Mouse (Mus musculus): ENCODE measurements around the gene B4galnt4.

B4galnt4 gene

DNA sequence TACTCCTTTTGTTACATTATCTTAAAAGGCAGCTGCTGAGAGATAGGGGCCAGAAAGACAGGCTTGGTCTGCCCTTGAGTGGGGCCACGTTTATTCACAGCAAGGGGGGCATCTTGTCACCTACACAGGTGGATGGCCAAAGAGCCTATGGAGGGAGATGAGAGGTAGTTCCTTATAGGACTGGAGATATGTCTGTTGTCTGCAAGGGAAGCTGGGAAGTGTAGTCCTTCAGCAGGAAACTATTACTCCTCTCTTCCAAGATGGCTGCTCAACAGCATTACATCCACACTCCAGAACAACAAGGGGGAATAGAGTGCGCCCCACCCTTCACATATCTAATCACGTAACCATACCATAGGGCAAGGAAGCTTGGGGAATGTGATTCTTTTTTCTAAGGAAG, 58.6 kb downstream of the B4galnt4 start:
- in situ Hi-C loops (cut with MboI, MseI): no loop called here

DNA sequence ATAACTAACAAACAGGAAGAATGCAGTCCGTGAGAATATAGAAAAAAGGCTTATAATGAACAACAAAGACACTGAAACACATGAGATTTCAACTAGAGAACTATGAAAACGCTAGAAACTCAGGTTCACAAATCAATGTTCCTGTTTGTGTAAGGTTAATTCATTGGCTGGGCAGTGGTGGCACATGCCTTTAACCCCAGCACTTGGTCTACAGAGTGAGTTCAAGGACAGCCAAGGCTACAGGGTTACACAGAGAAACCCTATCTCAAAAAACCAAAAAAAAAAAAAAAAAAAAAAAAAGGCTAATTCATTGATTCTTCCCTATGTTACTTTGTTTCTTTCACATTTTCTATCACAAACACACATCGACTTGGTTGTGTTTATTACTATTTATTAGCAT, 59.7 kb downstream of the B4galnt4 start:
- in situ Hi-C loops (cut with MboI, MseI): no loop called here

DNA sequence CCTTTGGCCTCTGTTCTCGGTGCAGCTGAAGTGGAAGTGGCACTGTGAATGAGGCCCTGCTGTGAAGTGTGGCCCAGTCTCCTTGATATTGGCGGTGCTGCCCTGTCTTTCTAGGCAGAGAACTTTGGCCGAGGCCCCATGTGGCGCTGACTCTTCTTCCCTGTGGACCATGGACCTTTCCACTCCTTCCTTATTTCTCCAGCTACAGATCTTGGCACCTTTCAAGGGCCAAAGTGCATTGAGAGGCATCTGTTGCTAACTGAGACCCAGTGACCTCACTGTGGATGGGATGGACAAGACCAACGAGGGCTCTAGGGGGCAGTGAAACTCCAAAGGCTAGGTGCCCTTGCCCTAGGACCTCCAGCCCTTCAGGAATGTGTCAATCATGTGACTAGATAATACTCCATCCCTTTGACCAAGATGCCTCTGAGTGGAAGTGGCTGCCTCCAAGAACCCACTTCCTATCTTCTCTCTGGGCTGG, 60.2 kb downstream of the B4galnt4 start:
- in situ Hi-C loops (cut with MboI, MseI): no loop called here

Data from regulatory T cell (primary cell).